Mouse (Mus musculus): ENCODE data around the gene Slc25a14.

DNA sequence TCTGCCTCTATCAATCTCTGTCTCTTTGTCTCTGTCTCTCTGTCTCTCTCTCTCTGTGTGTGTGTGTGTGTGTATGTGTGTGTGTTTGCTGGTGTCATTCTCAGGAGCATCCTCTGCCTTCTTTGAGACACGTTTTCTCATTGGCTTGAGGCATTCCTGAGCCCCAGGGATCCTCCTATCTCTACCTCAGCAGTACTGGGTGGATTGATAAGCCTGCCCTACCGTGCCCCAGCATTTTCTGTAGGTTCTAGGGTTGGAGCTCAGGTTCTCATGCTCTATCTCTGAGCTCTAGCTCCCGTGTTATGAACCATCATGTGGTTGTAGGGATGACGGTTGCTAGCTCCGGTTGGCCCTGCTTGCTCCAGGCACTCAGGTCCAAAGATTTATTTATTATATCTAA is 60.6 kb downstream of the Slc25a14 start:
- TF ChIP-seq HCFC1 (IDR thresholded peaks at IDR 0.05; ENCODE audit: borderline replicate concordance, insufficient read depth, low read length) = no peak
- no peak for TF ChIP-seq CHD2 (IDR thresholded peaks at IDR 0.05; ENCODE audit: low read depth, low read length)
- TF ChIP-seq ZNF384 (IDR thresholded peaks at IDR 0.05; ENCODE audit: low read depth, low read length) = no peak
- no peak for TF ChIP-seq MAFK (IDR thresholded peaks at IDR 0.05; ENCODE audit: insufficient read depth, low read depth, low read length)
- no peak for TF ChIP-seq ZC3H11A (IDR thresholded peaks at IDR 0.05; ENCODE audit: borderline replicate concordance, low read depth, low read length)
